Mouse (Mus musculus) forebrain, embryonic 13.5 days (tissue): ENCODE measurements around the gene Gp9. TPM values are rescaled to one million over a fixed set of nuclear protein-coding genes. Genes with fewer than 3 reads are reported as not detected.

Experiments
- polyA plus RNA-seq: library from polyadenylated mRNA; unstranded; fragments of >200 nt; fragmentation: Nextera tagmentation; extraction: Ambion mirVana; gene quantifications from 2 replicates; pipeline ENCODE4 v1.2.1, GENCODE M21; 2015

Gp9 gene
- polyA plus RNA-seq, 1 experiment from 2014 or later: 0.77 TPM

Other genes starting within 250 kb of the Gp9 start
- gene Arhgap25, start 244.8 kb upstream of the Gp9 start, polyA plus RNA-seq: 1.2 and 1.8 TPM in 2 replicates
- gene Prokr1, start 187.3 kb upstream of the Gp9 start, polyA plus RNA-seq: 5.0 and 5.9 TPM in 2 replicates
- 12.7 and 12.9 TPM in 2 replicates for gene Aplf, start 105.9 kb upstream of the Gp9 start, polyA plus RNA-seq
- 0.96 and 1.1 TPM in 2 replicates for gene Efcc1, start 47.2 kb upstream of the Gp9 start, polyA plus RNA-seq
- gene Rab43, start 34.1 kb downstream of the Gp9 start, polyA plus RNA-seq: 7.4 and 7.9 TPM in 2 replicates
- gene Gm45140, start 57.7 kb downstream of the Gp9 start, polyA plus RNA-seq: 1.4 and 2.3 TPM in 2 replicates
- 46.5 and 49.8 TPM in 2 replicates for gene Isy1, start 60.7 kb downstream of the Gp9 start, polyA plus RNA-seq
- 949 and 1,006 TPM in 2 replicates for gene Cnbp, start 73.0 kb downstream of the Gp9 start, polyA plus RNA-seq
- 133 and 151 TPM in 2 replicates for gene Copg1, start 109.7 kb downstream of the Gp9 start, polyA plus RNA-seq
- 54.6 and 60.4 TPM in 2 replicates for gene Hmces, start 135.9 kb downstream of the Gp9 start, polyA plus RNA-seq
- gene H1fx, start 203.6 kb downstream of the Gp9 start, polyA plus RNA-seq: 29.4 and 34.9 TPM in 2 replicates